Mouse (Mus musculus): Measurements from ENCODE around the gene Pmpca.

- TF ChIP-seq CTCF (IDR thresholded peaks at IDR 0.05; ENCODE audit: low read depth) (no peak), EP300 (IDR thresholded peaks at IDR 0.05; ENCODE audit: low read depth) (no peak)
Observed at GRCm38 (mm10) chr2:26402265-26402664, 13.1 kb downstream of the Pmpca start.
